Mouse (Mus musculus) adrenal gland, postnatal 4 days (tissue): ENCODE measurements around the gene Olfr825. TPM values are rescaled to one million over a fixed set of nuclear protein-coding genes. Genes with fewer than 3 reads are reported as not detected.
"Not testable (repeated sequence)": the region's sequence is repeated elsewhere in the genome, so short reads cannot be mapped to it uniquely, and the experiment has no call there.

ENCODE experiments used
- DNase-seq, 2 experiments: peaks; one replicate each; pipeline ENCODE4 v3.0.0; 2021 to 2022; ENCODE audit warnings: low spot score in 2 of 2, mixed read lengths in 2 of 2
- long read RNA-seq, 2 experiments: library from polyadenylated mRNA; stranded (forward); transcript quantifications; one replicate each; pipeline ENCODE4 v2.0.0; 2021
- total RNA-seq, 2 experiments: library from RNA; stranded (reverse); gene quantifications; 2 replicates each; pipeline ENCODE4 v1.2.3; 2021

The Olfr825 gene
- total RNA-seq, result not detected
- long read RNA-seq, experiment 1, result 0 reads
- long read RNA-seq, experiment 2, result 0 reads

DNA sequence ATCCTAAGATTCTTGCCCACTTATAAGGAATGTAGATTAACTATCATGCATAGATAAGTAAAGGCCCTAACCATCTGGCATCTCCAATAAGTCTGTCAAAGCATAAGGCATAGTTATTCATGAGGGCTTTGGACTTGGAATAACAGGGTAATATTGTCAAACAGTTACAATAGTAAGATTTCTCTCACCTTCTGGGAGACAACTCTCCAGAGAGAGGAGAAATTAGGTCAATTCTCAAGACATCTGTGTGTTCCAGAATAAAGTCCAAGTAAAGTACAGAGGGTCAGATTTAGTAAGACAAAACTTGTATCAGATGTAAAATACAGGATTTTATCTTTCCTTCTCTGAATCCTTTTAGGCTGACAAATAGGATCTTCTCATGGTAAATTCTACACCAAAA is at the start of gene Olfr825:
TSS of gene Olfr825 (minus strand) at position 101 of the 400 bp plus-strand sequence.
- no peak for DNase-seq

DNA sequence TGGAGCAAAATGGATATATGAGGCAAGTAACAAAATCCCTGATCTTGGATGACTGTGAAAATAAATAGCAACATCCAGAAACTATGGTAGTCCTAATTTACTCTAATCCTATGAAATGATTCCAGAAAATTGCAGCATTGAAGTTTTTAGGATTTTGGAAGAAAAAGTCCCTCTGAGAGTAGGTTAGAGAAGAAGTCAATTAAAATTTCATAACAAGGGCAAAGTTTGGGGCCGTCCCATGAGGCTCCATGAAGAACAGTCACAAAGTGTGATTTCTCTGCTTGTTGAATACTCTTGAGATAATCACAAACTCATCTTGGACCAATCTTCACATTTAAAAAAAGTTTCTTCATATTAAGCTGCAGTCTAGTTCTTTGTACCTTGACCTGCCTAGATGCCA is 47.7 kb upstream of the Olfr825 start, which contains the start of gene Olfr827:
TSS of gene Olfr827 (minus strand) at position 101 of the 400 bp plus-strand sequence.
- no peak for DNase-seq

DNA sequence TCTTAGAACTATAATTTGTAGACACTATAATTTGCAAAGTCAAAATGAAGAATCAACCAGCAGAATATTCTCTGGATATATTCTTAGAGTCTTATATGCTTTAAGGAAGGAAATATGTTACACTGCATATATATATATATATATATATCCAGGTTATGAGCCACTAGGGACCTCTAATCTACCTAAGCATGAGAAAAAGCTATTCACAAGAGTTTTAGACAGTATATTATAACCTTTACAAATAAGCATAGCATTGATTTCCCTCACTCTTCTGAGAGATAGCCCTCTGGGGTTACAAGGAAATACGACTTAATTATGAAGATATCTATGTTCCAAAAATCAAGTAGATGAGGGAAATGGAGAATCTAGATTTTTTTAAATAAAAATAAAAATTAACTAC is 17.5 kb upstream of the Olfr825 start, which contains the start of gene Olfr826:
TSS of gene Olfr826 (minus strand) at position 101 of the 400 bp plus-strand sequence.
- DNase-seq, result no peak

- no peak for DNase-seq
These were observed 1.4 kb downstream of the Olfr825 start for GRCm38 (mm10) chr10:130165196-130165595.

DNA sequence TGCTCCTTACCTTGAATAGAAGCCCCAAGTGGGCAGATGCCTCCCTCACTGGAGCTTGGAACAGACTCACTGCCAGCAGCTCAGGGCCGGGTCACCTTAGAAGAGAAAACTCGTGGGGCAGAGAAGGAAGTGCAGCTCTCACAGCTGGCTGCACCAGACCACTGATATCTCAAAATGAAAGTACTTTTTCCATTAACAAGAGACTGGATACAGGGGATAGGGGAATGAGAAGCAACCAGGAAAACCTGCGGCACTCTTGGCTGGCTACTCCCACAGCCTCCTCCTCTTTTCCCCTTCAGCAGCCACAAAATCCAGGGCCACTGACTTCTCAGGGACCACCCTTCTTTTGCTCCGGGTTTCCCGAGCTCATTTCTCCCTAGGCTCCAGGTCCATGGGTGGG is 22.4 kb downstream of the Olfr825 start:
- DNase-seq, result no peak

DNA sequence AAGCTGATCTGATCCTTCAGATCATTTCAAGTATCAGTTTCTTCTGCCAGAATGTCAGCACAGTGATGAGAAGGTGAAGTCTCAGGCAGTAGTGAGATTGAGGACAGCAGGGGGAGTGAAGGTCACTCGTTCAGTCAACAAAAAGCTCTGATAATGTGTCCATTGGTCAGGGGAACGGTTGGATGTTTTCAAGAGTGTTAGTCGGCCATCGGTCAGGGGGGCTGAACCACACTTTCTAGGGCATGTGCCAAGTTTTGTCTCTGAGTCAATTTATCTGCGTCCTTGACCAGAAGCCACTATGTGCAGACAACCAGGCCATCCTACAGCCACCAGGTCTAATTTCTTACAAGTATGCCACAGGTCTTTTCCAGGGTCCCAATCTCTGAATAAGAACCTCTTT is 24.1 kb downstream of the Olfr825 start:
- DNase-seq, result not testable (repeated sequence)

DNA sequence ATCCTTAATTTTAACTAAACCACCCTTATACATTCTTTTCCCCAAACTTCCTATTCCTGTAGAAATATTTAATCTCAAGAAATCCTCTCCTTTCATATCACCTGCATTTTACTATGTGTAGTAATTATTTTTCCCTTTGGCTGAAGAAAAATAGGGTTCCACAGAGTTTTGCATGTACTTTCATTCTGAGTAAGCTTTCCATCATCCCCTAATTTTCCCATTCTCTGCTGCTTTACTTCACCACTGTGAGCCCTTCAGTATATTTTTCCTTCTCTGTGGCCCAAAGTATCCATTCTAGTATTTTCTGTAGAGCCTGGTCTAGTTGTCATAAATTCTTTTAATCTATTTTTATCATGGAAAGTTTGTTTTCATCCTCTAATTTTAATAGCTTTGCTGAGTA is 31.8 kb downstream of the Olfr825 start:
- DNase-seq, result no peak

DNA sequence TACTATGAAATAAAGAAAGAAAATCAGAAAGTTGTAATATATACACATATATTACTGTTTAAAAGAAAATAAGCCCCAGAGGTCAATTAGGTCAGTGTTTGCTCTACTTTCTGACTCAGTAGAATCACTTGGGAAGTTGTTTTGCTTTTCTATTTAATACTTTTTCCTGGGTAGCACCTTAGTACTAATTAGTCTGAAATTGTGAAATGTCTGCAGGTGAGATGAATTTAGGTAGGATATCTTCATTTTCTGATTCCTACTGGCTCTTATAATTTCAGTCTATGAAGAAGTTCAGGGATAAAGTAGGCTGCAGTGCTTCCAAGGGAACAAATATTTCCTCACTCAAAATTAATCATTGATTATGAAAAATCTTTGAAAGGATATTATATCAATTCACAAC is 36.7 kb downstream of the Olfr825 start, which contains the start of gene Olfr824:
TSS of gene Olfr824 (minus strand) at position 101 of the 400 bp plus-strand sequence.
- not testable (repeated sequence) for DNase-seq

DNA sequence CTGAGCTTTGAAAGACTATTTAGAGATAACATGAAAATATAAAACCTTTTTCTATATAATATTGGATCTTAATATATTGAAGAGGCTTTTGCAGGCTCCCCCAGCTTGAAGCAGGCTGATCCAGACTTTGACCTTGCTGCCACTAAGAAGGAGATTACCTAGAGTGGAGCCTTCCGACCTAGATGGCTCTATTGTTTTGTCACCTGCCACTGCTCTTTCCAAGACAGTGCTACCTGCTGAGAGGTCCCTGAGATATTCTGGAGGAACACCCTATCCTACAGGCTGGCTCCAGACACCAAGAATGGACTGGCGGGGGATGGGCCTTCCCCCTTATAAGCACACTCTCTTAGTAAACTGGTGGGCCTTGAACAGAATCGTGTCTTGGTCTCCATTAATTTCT is 50.5 kb downstream of the Olfr825 start:
- DNase-seq, result not testable (repeated sequence)

DNA sequence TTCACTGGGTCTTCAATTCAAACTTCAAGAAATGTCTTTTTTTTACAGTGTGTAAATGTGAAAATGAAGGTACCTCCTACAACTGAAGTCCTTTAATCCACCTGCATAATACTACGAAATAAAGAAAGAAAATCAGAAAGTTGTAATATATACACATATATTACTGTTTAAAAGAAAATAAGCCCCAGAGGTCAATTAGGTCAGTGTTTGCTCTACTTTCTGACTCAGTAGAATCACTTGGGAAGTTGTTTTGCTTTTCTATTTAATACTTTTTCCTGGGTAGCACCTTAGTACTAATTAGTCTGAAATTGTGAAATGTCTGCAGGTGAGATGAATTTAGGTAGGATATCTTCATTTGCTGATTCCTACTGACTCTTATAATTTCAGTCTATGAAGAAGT is 51.3 kb downstream of the Olfr825 start, which contains the start of gene Olfr823:
TSS of gene Olfr823 (minus strand) at position 101 of the 400 bp plus-strand sequence.
- DNase-seq, result not testable (repeated sequence)

Other genes with a start within 250 kb of the Olfr825 start
- not detected for gene Olfr818, start 217.7 kb downstream of the Olfr825 start, total RNA-seq
- not detected for gene Olfr819, start 199.5 kb downstream of the Olfr825 start, total RNA-seq
- not detected for gene Olfr247, start 190.6 kb downstream of the Olfr825 start, total RNA-seq
- not detected for gene Gm10310, start 181.7 kb downstream of the Olfr825 start, total RNA-seq
- not detected for gene Olfr820, start 154.1 kb downstream of the Olfr825 start, total RNA-seq
- gene Olfr821, start 136.4 kb downstream of the Olfr825 start, total RNA-seq, result not detected
- not detected for gene Olfr822, start 95.6 kb downstream of the Olfr825 start, total RNA-seq
- not detected for gene Olfr823, start 51.4 kb downstream of the Olfr825 start, total RNA-seq
- not detected for gene Olfr824, start 36.8 kb downstream of the Olfr825 start, total RNA-seq
- gene Olfr826, start 17.4 kb upstream of the Olfr825 start, total RNA-seq, result not detected
- not detected for gene Olfr827, start 47.6 kb upstream of the Olfr825 start, total RNA-seq
- under 1 TPM; 0.25 to 0.51 TPM for gene Neurod4, start 113.5 kb upstream of the Olfr825 start, total RNA-seq
- gene Tespa1, start 156.1 kb upstream of the Olfr825 start, total RNA-seq, result under 1 TPM; 0.45 to 0.59 TPM
- gene Vmn2r84, start 227.6 kb upstream of the Olfr825 start, total RNA-seq, result not detected